Mouse (Mus musculus): ENCODE results near the gene Gm42417.

- TF ChIP-seq CTCF (IDR thresholded peaks at IDR 0.05; ENCODE audit: insufficient read depth, low read length) = no peak
- no peak for TF ChIP-seq POLR2A (IDR thresholded peaks at IDR 0.05; ENCODE audit: borderline replicate concordance, extremely low read depth, low read depth, low read length)
Observed at GRCm38 (mm10) chr1:36529274-36529673, 10.0 kb downstream of the Gm42417 start.
